Comparison of ENCODE assay signal across 8 mouse cellular contexts in the genomic region with DNA sequence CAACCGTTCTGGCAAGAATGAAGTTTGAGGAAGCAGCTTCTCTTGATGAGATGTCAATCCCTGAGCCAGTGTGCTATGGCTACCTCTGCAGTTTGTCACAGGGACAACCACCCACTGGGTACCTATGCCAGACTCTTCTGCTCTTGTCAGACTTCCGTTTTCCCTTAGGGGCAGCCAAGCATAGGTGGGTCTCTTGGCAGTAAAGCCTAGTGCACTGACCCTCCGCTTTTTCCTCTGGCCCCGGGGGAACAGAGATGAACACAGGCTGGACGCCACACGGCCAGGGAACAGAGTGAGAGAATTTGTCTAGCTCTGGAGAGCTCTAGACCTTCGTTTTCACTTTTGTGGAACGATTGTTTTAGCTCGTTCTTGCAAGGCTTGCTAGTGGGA. TPM values are rescaled to one million over a fixed set of nuclear protein-coding genes. Genes with fewer than 3 reads are reported as not detected.
DNase-seq lines count a peak whose midpoint lies in the region; ATAC-seq lines count a peak whose summit lies in the region.

No protein-coding gene starts in this region.

- H3K27me3 ChIP-seq in embryonic facial prominence, embryonic 10.5 days (replicated peaks; ENCODE audit: low read depth, poor library complexity, severe bottlenecking), result peaks cover 34% of the 10 kb centered on the region
- peaks cover 23% of the 10 kb centered on the region for H3K27me3 ChIP-seq in hindbrain, embryonic 10.5 days (ENCODE audit: insufficient read depth, poor library complexity, severe bottlenecking)
- no peaks in the 10 kb centered on the region for H3K27me3 ChIP-seq in liver, embryonic 15.5 days

- H3K4me3 ChIP-seq in embryonic facial prominence, embryonic 10.5 days, result peak overlapping the region; percentile 48
- peak overlapping the region; percentile 41; the same call in 1 of the 2 replicates for H3K4me3 ChIP-seq in hindbrain, embryonic 10.5 days
- H3K4me3 ChIP-seq in liver, embryonic 15.5 days (replicated peaks), result peak overlapping the region; percentile 37

- peak; percentile 16 for DNase-seq in kidney, adult 11 months
- DNase-seq in kidney, postnatal 14 days, result no peak
- no peak for DNase-seq in embryonic facial prominence, embryonic 10.5 days (ENCODE audit: low spot score)
- DNase-seq in hindbrain, embryonic 10.5 days (ENCODE audit: low spot score), result no peak
- no peak for DNase-seq in T-cell, adult 2 months (ENCODE audit: low spot score)
- DNase-seq in thymus, postnatal 14 days, result no peak

- H3K9ac ChIP-seq in liver, embryonic 15.5 days, result peak overlapping the region; percentile 52; the same call in 1 of the 2 replicates

- no peak overlapping the region for H3K27ac ChIP-seq in embryonic facial prominence, embryonic 10.5 days (replicated peaks)
- peak overlapping the region; percentile 85 for H3K27ac ChIP-seq in hindbrain, embryonic 10.5 days
- peak overlapping the region; percentile 58 for H3K27ac ChIP-seq in liver, embryonic 15.5 days (replicated peaks)

- no peaks in the 10 kb centered on the region for H3K9me3 ChIP-seq in embryonic facial prominence, embryonic 10.5 days
- H3K9me3 ChIP-seq in hindbrain, embryonic 10.5 days, result no peaks in the 10 kb centered on the region
- H3K9me3 ChIP-seq in liver, embryonic 15.5 days (replicated peaks), result no peaks in the 10 kb centered on the region

- no peak for ATAC-seq in liver, embryonic 15.5 days (ENCODE audit: insufficient read depth)
- no peak for ATAC-seq in megakaryocyte-erythroid progenitor cell, adult 5-6 weeks (replicated peaks; ENCODE audit: low FRiP score, low TSS enrichment, poor library complexity, severe bottlenecking)

- H3K4me1 ChIP-seq in embryonic facial prominence, embryonic 10.5 days, result peaks cover 67% of the 10 kb centered on the region
- H3K4me1 ChIP-seq in hindbrain, embryonic 10.5 days (replicated peaks), result peaks cover 87% of the 10 kb centered on the region
- peaks cover 73% of the 10 kb centered on the region for H3K4me1 ChIP-seq in liver, embryonic 15.5 days (replicated peaks)

- WGBS in embryonic facial prominence, embryonic 10.5 days, result 53% methylated on average over 9 of the region's 9 CpGs
- 59% methylated on average over 9 of the region's 9 CpGs for WGBS in hindbrain, embryonic 10.5 days
- 65% methylated on average over 9 of the region's 9 CpGs for WGBS in liver, embryonic 15.5 days (ENCODE audit: insufficient replicate concordance)

- peak overlapping the region; percentile 73 for H3K4me2 ChIP-seq in liver, embryonic 15.5 days

- no peaks in the 10 kb centered on the region for H3K36me3 ChIP-seq in embryonic facial prominence, embryonic 10.5 days (replicated peaks)
- peaks cover 7% of the 10 kb centered on the region; the same call in 1 of the 2 replicates for H3K36me3 ChIP-seq in hindbrain, embryonic 10.5 days
- H3K36me3 ChIP-seq in liver, embryonic 15.5 days (replicated peaks), result peaks cover 11% of the 10 kb centered on the region

RNA-seq across cellular contexts. Expression of a gene that starts 2.4 kb away (rescaled TPM):
- 3.9 and 4.5 TPM in 2 replicates for polyA plus RNA-seq in embryonic facial prominence, embryonic 10.5 days (2016; fragmentation: Nextera tagmentation; extraction: Ambion mirVana)
- polyA plus RNA-seq in hindbrain, embryonic 10.5 days (2016; fragmentation: Nextera tagmentation; extraction: Ambion mirVana), result 5.2 and 6.2 TPM in 2 replicates
- 13.2 and 17.4 TPM in 2 replicates for polyA plus RNA-seq in liver, embryonic 15.5 days (2015; fragmentation: Nextera tagmentation; extraction: Ambion mirVana)
- 50.8 and 62.3 TPM in 2 replicates for total RNA-seq in megakaryocyte-erythroid progenitor cell, adult 5-6 weeks (2014; fragmentation: Nextera tagmentation)
- 18.3 and 30.2 TPM in 2 replicates for total RNA-seq in megakaryocyte-erythroid progenitor cell, adult 5-6 weeks (2017)
